Mouse (Mus musculus) olfactory bulb, adult 2 months (tissue): ENCODE measurements at regions not wholly inside any gene's neighbourhood (a gene's known extent, or its start where the extent isn't known, plus 50 kb on each side); places are given as distances from the start of the nearest gene placed in this dataset.

Experiments used
- H3K27ac ChIP-seq: fragments of 200-500 bp; 2 replicates; pipeline ENCODE4 v1.5.1; 2012; ENCODE audit warnings: low read depth, low read length; ENCODE audit not compliant: insufficient read depth
- H3K4me1 ChIP-seq: fragments of 200-500 bp; 2 replicates; pipeline ENCODE4 v1.6.1; 2012; ENCODE audit warnings: low read length; ENCODE audit not compliant: control insufficient read depth, insufficient read depth
- H3K4me3 ChIP-seq: fragments of 200-500 bp; 2 replicates; pipeline ENCODE4 v1.5.1; 2012; ENCODE audit warnings: mild to moderate bottlenecking, low read depth, low read length, moderate library complexity; ENCODE audit not compliant: insufficient read depth
- CTCF ChIP-seq: fragments of 200-500 bp; IDR thresholded peaks from 2 replicates; pipeline ENCODE4 v1.5.1; 2012; ENCODE audit warnings: low read depth, mild to moderate bottlenecking, low read length, moderate library complexity; ENCODE audit not compliant: insufficient read depth
- POLR2A ChIP-seq: fragments of 200-500 bp; IDR thresholded peaks from 2 replicates; pipeline ENCODE4 v1.6.1; 2012; ENCODE audit warnings: mild to moderate bottlenecking, low read depth, low read length, moderate library complexity; ENCODE audit not compliant: insufficient read depth
- WGBS: fragments of 180-500 bp; shearing (Covaris S2); methylation state at CpG from one replicate; pipeline ENCODE4 v1.1.7; 2018; 5-methylcytosine and 5-hydroxymethylcytosine counted together

- WGBS = 84% methylated on average over 11 of the region's 11 CpGs
These were observed 466.1 kb downstream of the Cd83 start for GRCm38 (mm10) chr13:44250474-44251201.

GRCm38 (mm10) chr13:44251503-44251902, 466.9 kb downstream of the Cd83 start:
- no peak for TF ChIP-seq CTCF
- no peak for TF ChIP-seq POLR2A
- 91% methylated on average over 1 of the region's 1 CpGs for WGBS
- Histone ChIP-seq H3K4me3 (no peak overlapping the region), H3K4me1 (peaks cover 5% of the 10 kb centered on the region), H3K27ac (no peak overlapping the region)

More at GRCm38 (mm10) chr13:44250474-44251201, 466.1 kb downstream of the Cd83 start:
- Histone ChIP-seq H3K27ac (no peak overlapping the region), H3K4me1 (peaks cover 5% of the 10 kb centered on the region), H3K4me3 (no peak overlapping the region)
- no peak for TF ChIP-seq CTCF
- TF ChIP-seq POLR2A = no peak

- no peak overlapping the region for H3K4me3 ChIP-seq
- TF ChIP-seq CTCF = no peak
- no peak for TF ChIP-seq POLR2A
- H3K27ac ChIP-seq = no peak overlapping the region
- 85% methylated on average over 3 of the region's 3 CpGs for WGBS
- H3K4me1 ChIP-seq = peaks cover 5% of the 10 kb centered on the region
These were observed 467.9 kb downstream of the Cd83 start for GRCm38 (mm10) chr13:44252496-44252895.

- 91% methylated on average over 10 of the region's 10 CpGs for WGBS
- TF ChIP-seq POLR2A = no peak
- no peak for TF ChIP-seq CTCF
- Histone ChIP-seq H3K4me3 (no peak overlapping the region), H3K27ac (no peak overlapping the region), H3K4me1 (no peaks in the 10 kb centered on the region)
These were observed 470.9 kb upstream of the Jarid2 start for GRCm38 (mm10) chr13:44258422-44258821.

- TF ChIP-seq POLR2A (no peak), CTCF (no peak)
- no peak overlapping the region for H3K27ac ChIP-seq
- H3K4me1 ChIP-seq = no peaks in the 10 kb centered on the region
- H3K4me3 ChIP-seq = no peak overlapping the region
- WGBS = 92% methylated on average over 6 of the region's 6 CpGs
These were observed 469.2 kb upstream of the Jarid2 start for GRCm38 (mm10) chr13:44260039-44260438.

- H3K4me3 ChIP-seq = no peak overlapping the region
- no peak overlapping the region for H3K27ac ChIP-seq
- TF ChIP-seq CTCF (no peak), POLR2A (no peak)
- H3K4me1 ChIP-seq = no peaks in the 10 kb centered on the region
- 78% methylated on average over 8 of the region's 8 CpGs for WGBS
These were observed 468.5 kb upstream of the Jarid2 start for GRCm38 (mm10) chr13:44260637-44261333.

GRCm38 (mm10) chr13:44272746-44273524, 456.3 kb upstream of the Jarid2 start:
- Histone ChIP-seq H3K27ac (no peak overlapping the region), H3K4me3 (no peak overlapping the region), H3K4me1 (no peaks in the 10 kb centered on the region)
- TF ChIP-seq POLR2A = no peak
- TF ChIP-seq CTCF = no peak
- WGBS = 50% methylated on average over 16 of the region's 16 CpGs

- Histone ChIP-seq H3K27ac (no peak overlapping the region), H3K4me1 (peaks cover 7% of the 10 kb centered on the region), H3K4me3 (no peak overlapping the region)
- TF ChIP-seq CTCF = no peak
- no peak for TF ChIP-seq POLR2A
- 54% methylated on average over 3 of the region's 3 CpGs for WGBS
These were observed 451.3 kb upstream of the Jarid2 start for GRCm38 (mm10) chr13:44277952-44278351.

GRCm38 (mm10) chr13:44279036-44279435, 450.2 kb upstream of the Jarid2 start:
- Histone ChIP-seq H3K27ac (no peak overlapping the region), H3K4me3 (no peak overlapping the region), H3K4me1 (peaks cover 7% of the 10 kb centered on the region)
- 61% methylated on average over 4 of the region's 4 CpGs for WGBS
- no peak for TF ChIP-seq POLR2A
- no peak for TF ChIP-seq CTCF
